Mouse (Mus musculus): ENCODE data around the gene Tbc1d1.

DNA sequence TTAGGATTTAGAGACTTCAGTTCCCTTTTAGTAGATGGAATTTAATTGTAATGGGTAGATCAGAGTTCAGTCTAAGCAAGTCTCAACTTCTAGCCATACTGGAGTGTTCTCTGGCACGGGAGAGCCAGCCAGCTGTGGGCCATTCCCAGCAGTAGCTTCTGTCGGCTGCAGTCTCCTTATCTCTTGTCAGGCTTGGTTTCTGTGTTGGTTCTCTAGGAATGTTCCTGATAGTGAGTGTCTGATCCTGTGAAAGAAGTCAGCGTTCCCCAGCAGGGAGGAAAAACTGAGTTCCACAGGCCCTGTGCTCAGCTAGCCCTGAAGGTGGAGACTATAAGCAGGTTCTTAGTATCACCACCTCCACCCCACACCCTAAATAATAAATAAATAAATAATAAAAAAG is 88.2 kb downstream of the Tbc1d1 start:
- TF ChIP-seq CTCF (IDR thresholded peaks at IDR 0.05; ENCODE audit: insufficient read depth, low read length) = no peak
- no peak for TF ChIP-seq POLR2A (IDR thresholded peaks at IDR 0.05; ENCODE audit: borderline replicate concordance, extremely low read depth, low read depth, low read length)

All from lung, adult 2 months (tissue).